Mouse (Mus musculus): ENCODE measurements at regions not wholly inside any gene's neighbourhood (a gene's known extent, or its start where the extent isn't known, plus 50 kb on each side); places are given as distances from the start of the nearest gene placed in this dataset.

- H3K36me3 ChIP-seq (ENCODE audit: control insufficient read depth, insufficient read depth): no peaks in the 10 kb centered on the region
- no peak overlapping the region for H3K9ac ChIP-seq (replicated peaks; ENCODE audit: low read depth, low read length)
- no peaks in the 10 kb centered on the region for H3K4me1 ChIP-seq (replicated peaks; ENCODE audit: control insufficient read depth, insufficient read depth, low read length)
- H3K27me3 ChIP-seq (replicated peaks; ENCODE audit: control insufficient read depth, insufficient read depth, low read length): no peaks in the 10 kb centered on the region
- no peak for ATAC-seq
- no peaks in the 10 kb centered on the region for H3K9me3 ChIP-seq (ENCODE audit: control insufficient read depth, low read length)
- no peak overlapping the region for H3K27ac ChIP-seq (ENCODE audit: low read length)
- H3K4me3 ChIP-seq (replicated peaks; ENCODE audit: low read length): no peak overlapping the region
- 89% methylated on average over 6 of the region's 6 CpGs for WGBS
- H3K4me2 ChIP-seq (ENCODE audit: low read length): no peak overlapping the region
These were observed 72.7 kb upstream of the Sertad2 start for GRCm38 (mm10) chr11:20470396-20470795.

DNA sequence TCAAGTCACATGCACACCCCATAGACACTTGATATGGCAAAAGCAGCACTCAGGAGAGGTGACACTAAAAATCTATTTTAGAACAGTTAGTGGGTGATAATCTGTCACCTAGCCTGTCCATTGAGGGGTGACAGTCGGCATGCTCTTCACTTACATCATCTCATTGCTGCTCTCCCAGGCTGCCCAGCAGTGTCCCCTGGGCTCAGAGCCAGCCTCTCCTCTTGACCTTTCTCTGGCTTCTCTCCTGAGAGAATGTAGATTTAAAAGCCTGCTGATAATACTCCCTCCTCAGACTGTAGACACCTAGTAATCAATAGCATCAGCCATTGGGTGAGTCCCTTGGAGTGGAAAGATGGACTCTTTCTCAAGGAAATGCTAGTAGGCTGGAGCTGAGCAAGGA is 70.7 kb upstream of the Sertad2 start:
- H3K27me3 ChIP-seq (replicated peaks; ENCODE audit: control insufficient read depth, insufficient read depth, low read length): no peaks in the 10 kb centered on the region
- no peak overlapping the region for H3K9ac ChIP-seq (replicated peaks; ENCODE audit: low read depth, low read length)
- no peak for ATAC-seq
- 88% methylated on average over 1 of the region's 1 CpGs for WGBS
- no peak overlapping the region for H3K4me2 ChIP-seq (ENCODE audit: low read length)
- H3K27ac ChIP-seq (ENCODE audit: low read length): no peak overlapping the region
- H3K9me3 ChIP-seq (ENCODE audit: control insufficient read depth, low read length): no peaks in the 10 kb centered on the region
- H3K36me3 ChIP-seq (ENCODE audit: control insufficient read depth, insufficient read depth): no peaks in the 10 kb centered on the region
- 0 out of 2 replicates have a peak, but pooled peaks cover 2% of the 10 kb centered on the region for H3K4me1 ChIP-seq (replicated peaks; ENCODE audit: control insufficient read depth, insufficient read depth, low read length)
- no peak overlapping the region for H3K4me3 ChIP-seq (replicated peaks; ENCODE audit: low read length)

GRCm38 (mm10) chr11:20475629-20476028 is 67.4 kb upstream of the Sertad2 start:
- Histone ChIP-seq H3K36me3 (ENCODE audit: control insufficient read depth, insufficient read depth) (no peaks in the 10 kb centered on the region), H3K9ac (replicated peaks; ENCODE audit: low read depth, low read length) (no peak overlapping the region), H3K27me3 (replicated peaks; ENCODE audit: control insufficient read depth, insufficient read depth, low read length) (no peaks in the 10 kb centered on the region), H3K27ac (ENCODE audit: low read length) (no peak overlapping the region), H3K9me3 (ENCODE audit: control insufficient read depth, low read length) (no peaks in the 10 kb centered on the region), H3K4me1 (replicated peaks; ENCODE audit: control insufficient read depth, insufficient read depth, low read length) (0 out of 2 replicates have a peak, but pooled peaks cover 4% of the 10 kb centered on the region), H3K4me3 (replicated peaks; ENCODE audit: low read length) (no peak overlapping the region), H3K4me2 (ENCODE audit: low read length) (no peak overlapping the region)
- 88% methylated on average over 7 of the region's 7 CpGs for WGBS
- ATAC-seq: no peak

GRCm38 (mm10) chr11:20476494-20476893 is 66.6 kb upstream of the Sertad2 start:
- Histone ChIP-seq H3K4me3 (replicated peaks; ENCODE audit: low read length) (no peak overlapping the region), H3K36me3 (ENCODE audit: control insufficient read depth, insufficient read depth) (no peaks in the 10 kb centered on the region), H3K9ac (replicated peaks; ENCODE audit: low read depth, low read length) (no peak overlapping the region), H3K9me3 (ENCODE audit: control insufficient read depth, low read length) (no peaks in the 10 kb centered on the region), H3K4me1 (replicated peaks; ENCODE audit: control insufficient read depth, insufficient read depth, low read length) (0 out of 2 replicates have a peak, but pooled peaks cover 4% of the 10 kb centered on the region), H3K4me2 (ENCODE audit: low read length) (no peak overlapping the region), H3K27ac (ENCODE audit: low read length) (no peak overlapping the region), H3K27me3 (replicated peaks; ENCODE audit: control insufficient read depth, insufficient read depth, low read length) (no peaks in the 10 kb centered on the region)
- WGBS: 88% methylated on average over 3 of the region's 3 CpGs
- ATAC-seq: no peak

DNA sequence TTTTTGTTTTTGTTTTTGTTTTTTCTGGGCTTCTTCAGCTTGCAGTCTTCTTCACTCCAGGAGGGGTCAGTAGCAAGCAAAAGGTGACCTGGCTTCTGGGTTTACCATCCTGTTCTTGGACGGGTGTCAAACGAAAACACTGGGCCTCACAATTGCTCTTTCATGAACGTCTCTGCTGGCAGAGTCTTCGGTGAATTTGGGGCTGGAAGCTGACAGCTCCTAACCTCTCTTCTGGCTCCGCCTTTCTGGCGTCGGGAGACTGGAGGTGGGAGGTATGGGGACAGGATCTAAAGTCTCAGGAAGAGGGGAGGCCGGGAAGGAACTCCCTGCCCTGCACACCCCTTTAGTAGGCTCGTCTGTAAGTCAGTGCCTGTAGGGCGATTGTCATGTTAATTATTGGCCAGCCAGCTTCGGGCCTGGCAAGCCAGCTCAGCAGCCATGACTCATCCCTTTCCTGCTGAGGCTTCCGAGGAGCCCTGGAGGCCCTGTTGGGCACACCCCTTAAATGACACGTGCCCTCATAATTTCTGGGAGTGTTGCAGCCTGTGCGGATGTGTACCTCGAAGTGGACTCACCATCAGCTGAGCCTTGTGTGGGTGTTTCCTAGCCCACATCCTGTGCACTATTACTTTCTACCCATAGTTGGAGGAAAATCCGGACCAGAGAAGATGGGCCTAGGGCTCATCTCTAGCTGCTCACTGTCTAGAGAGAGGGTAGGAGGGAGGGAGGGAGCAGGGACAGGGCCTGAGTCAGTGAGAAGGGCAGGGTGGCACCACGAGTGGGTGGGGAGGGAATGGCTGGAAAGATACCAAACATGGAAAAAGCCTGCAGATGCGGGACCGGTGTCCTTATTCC is 65.6 kb upstream of the Sertad2 start:
- Histone ChIP-seq H3K4me1 (replicated peaks; ENCODE audit: control insufficient read depth, insufficient read depth, low read length) (0 out of 2 replicates have a peak, but pooled peaks cover 4% of the 10 kb centered on the region), H3K36me3 (ENCODE audit: control insufficient read depth, insufficient read depth) (no peaks in the 10 kb centered on the region), H3K27me3 (replicated peaks; ENCODE audit: control insufficient read depth, insufficient read depth, low read length) (no peaks in the 10 kb centered on the region), H3K4me2 (ENCODE audit: low read length) (peak overlapping the region; percentile 29; the same call in 1 of the 2 replicates), H3K27ac (ENCODE audit: low read length) (no peak overlapping the region), H3K9ac (replicated peaks; ENCODE audit: low read depth, low read length) (0 out of 2 replicates have a peak overlapping the region, but pooled peaks have one; percentile 4), H3K4me3 (replicated peaks; ENCODE audit: low read length) (no peak overlapping the region), H3K9me3 (ENCODE audit: control insufficient read depth, low read length) (no peaks in the 10 kb centered on the region)
- 11% methylated on average over 19 of the region's 19 CpGs for WGBS
- peak; percentile 77 for ATAC-seq

GRCm38 (mm10) chr11:20480632-20481031 is 62.4 kb upstream of the Sertad2 start:
- no peak for ATAC-seq
- no peak overlapping the region for H3K4me2 ChIP-seq (ENCODE audit: low read length)
- no peak overlapping the region for H3K4me3 ChIP-seq (replicated peaks; ENCODE audit: low read length)
- no peaks in the 10 kb centered on the region for H3K36me3 ChIP-seq (ENCODE audit: control insufficient read depth, insufficient read depth)
- WGBS: 88% methylated on average over 3 of the region's 3 CpGs
- H3K9ac ChIP-seq (replicated peaks; ENCODE audit: low read depth, low read length): no peak overlapping the region
- H3K27me3 ChIP-seq (replicated peaks; ENCODE audit: control insufficient read depth, insufficient read depth, low read length): no peaks in the 10 kb centered on the region
- no peaks in the 10 kb centered on the region for H3K9me3 ChIP-seq (ENCODE audit: control insufficient read depth, low read length)
- no peak overlapping the region for H3K27ac ChIP-seq (ENCODE audit: low read length)
- 0 out of 2 replicates have a peak, but pooled peaks cover 4% of the 10 kb centered on the region for H3K4me1 ChIP-seq (replicated peaks; ENCODE audit: control insufficient read depth, insufficient read depth, low read length)

- WGBS: 91% methylated on average over 2 of the region's 2 CpGs
- no peak overlapping the region for H3K4me3 ChIP-seq (replicated peaks; ENCODE audit: low read length)
- no peaks in the 10 kb centered on the region for H3K4me1 ChIP-seq (replicated peaks; ENCODE audit: control insufficient read depth, insufficient read depth, low read length)
- H3K4me2 ChIP-seq (ENCODE audit: low read length): no peak overlapping the region
- H3K27me3 ChIP-seq (replicated peaks; ENCODE audit: control insufficient read depth, insufficient read depth, low read length): no peaks in the 10 kb centered on the region
- H3K9ac ChIP-seq (replicated peaks; ENCODE audit: low read depth, low read length): no peak overlapping the region
- H3K36me3 ChIP-seq (ENCODE audit: control insufficient read depth, insufficient read depth): no peaks in the 10 kb centered on the region
- H3K9me3 ChIP-seq (ENCODE audit: control insufficient read depth, low read length): no peaks in the 10 kb centered on the region
- ATAC-seq: no peak
- H3K27ac ChIP-seq (ENCODE audit: low read length): no peak overlapping the region
These were observed 57.7 kb upstream of the Sertad2 start for GRCm38 (mm10) chr11:20485371-20485770.
